Mouse (Mus musculus) small intestine, adult 2 months (tissue): ENCODE results near the gene Eprs.

Experiments used
- CTCF ChIP-seq: fragments of 200-500 bp; IDR thresholded peaks from 2 replicates; pipeline ENCODE4 v1.5.1; 2012; ENCODE audit warnings: low read depth, mild to moderate bottlenecking, control low read depth, inconsistent platforms, low read length, moderate library complexity, mixed read lengths; ENCODE audit not compliant: insufficient replicate concordance, insufficient read length; ENCODE audit errors: extremely low read depth
- POLR2A ChIP-seq: fragments of 200-500 bp; IDR thresholded peaks from 2 replicates; pipeline ENCODE4 v1.6.1; 2012; ENCODE audit warnings: low read depth, mild to moderate bottlenecking, control low read depth, inconsistent platforms, low read length, moderate library complexity

- TF ChIP-seq CTCF (no peak), POLR2A (no peak)
Observed at GRCm38 (mm10) chr1:185418011-185418410, 55.2 kb downstream of the Eprs start.
